Mouse (Mus musculus) adrenal gland, postnatal 10 days (tissue): Measurements from ENCODE around the gene Tgm4. TPM values are rescaled to one million over a fixed set of nuclear protein-coding genes. Genes with fewer than 3 reads are reported as not detected.
A peak's percentile ranks its signal among the peaks of the same experiment; 100 is the strongest.

ENCODE experiments used
- DNase-seq: peaks from one replicate; pipeline ENCODE4 v3.0.0; 2021; ENCODE audit warnings: mixed read lengths
- long read RNA-seq, 2 experiments: library from polyadenylated mRNA; stranded (forward); transcript quantifications; one replicate each; pipeline ENCODE4 v2.0.0; 2021
- total RNA-seq, 2 experiments: library from RNA; stranded (reverse); gene quantifications; 2 replicates each; pipeline ENCODE4 v1.2.3; 2021

The Tgm4 gene
- under 1 TPM; 0.21 to 0.82 TPM for total RNA-seq
- long read RNA-seq, experiment 1, partial matches to known transcripts: 0 of 1 reads
- long read RNA-seq, experiment 1, other reads (novel, unspliced or antisense): 1 of 1 reads
- long read RNA-seq, experiment 2, partial matches to known transcripts: 0 of 1 reads
- long read RNA-seq, experiment 2, other reads (novel, unspliced or antisense): 1 of 1 reads

- no peak for DNase-seq
Observed at GRCm38 (mm10) chr9:123034426-123034825, at the start of gene Tgm4. Gene Tgm4 (plus strand): TSS chr9:123034726.

GRCm38 (mm10) chr9:122998406-122999192 lies 35.9 kb upstream of the Tgm4 start:
- no peak for DNase-seq

GRCm38 (mm10) chr9:122999193-122999586 lies 35.3 kb upstream of the Tgm4 start:
- no peak for DNase-seq

- no peak for DNase-seq
Observed at GRCm38 (mm10) chr9:123004718-123005117, 29.8 kb upstream of the Tgm4 start.

GRCm38 (mm10) chr9:123006071-123006470 lies 28.5 kb upstream of the Tgm4 start:
- DNase-seq: no peak

GRCm38 (mm10) chr9:123020995-123021631 lies 13.4 kb upstream of the Tgm4 start, which contains the start of gene Tmem42:
Gene Tmem42 (plus strand): TSS chr9:123021326.
- peak; percentile 90 for DNase-seq

GRCm38 (mm10) chr9:123021636-123022379 lies 12.7 kb upstream of the Tgm4 start:
- peak; percentile 3 for DNase-seq

GRCm38 (mm10) chr9:123024201-123024600 lies 10.3 kb upstream of the Tgm4 start:
- DNase-seq: no peak

- no peak for DNase-seq
Observed at GRCm38 (mm10) chr9:123031496-123032246, 2.9 kb upstream of the Tgm4 start.

GRCm38 (mm10) chr9:123047665-123048064 lies 13.1 kb downstream of the Tgm4 start:
- DNase-seq: no peak

- DNase-seq: no peak
Observed at GRCm38 (mm10) chr9:123058724-123059292, 24.3 kb downstream of the Tgm4 start.

GRCm38 (mm10) chr9:123060172-123060571 lies 25.6 kb downstream of the Tgm4 start:
- no peak for DNase-seq

GRCm38 (mm10) chr9:123079149-123079548 lies 44.6 kb downstream of the Tgm4 start:
- DNase-seq: no peak

GRCm38 (mm10) chr9:123080355-123080754 lies 45.8 kb downstream of the Tgm4 start:
- no peak for DNase-seq

GRCm38 (mm10) chr9:123080796-123081195 lies 46.3 kb downstream of the Tgm4 start:
- DNase-seq: no peak

GRCm38 (mm10) chr9:123085373-123085772 lies 50.8 kb downstream of the Tgm4 start:
- DNase-seq: no peak

- DNase-seq: no peak
Observed at GRCm38 (mm10) chr9:123087558-123087957, 53.0 kb downstream of the Tgm4 start.

GRCm38 (mm10) chr9:123090844-123091243 lies 56.3 kb downstream of the Tgm4 start:
- no peak for DNase-seq

- no peak for DNase-seq
Observed at GRCm38 (mm10) chr9:123099631-123100455, 65.3 kb downstream of the Tgm4 start.

GRCm38 (mm10) chr9:123103425-123103824 lies 68.9 kb downstream of the Tgm4 start:
- no peak for DNase-seq
